Mouse (Mus musculus) CH12.LX (cell line): ENCODE results near the gene Fancc.

ENCODE experiments used
- EP300 ChIP-seq: IDR thresholded peaks from 2 replicates; pipeline ENCODE4 v1.6.1; 2011; ENCODE audit warnings: low read length, improper control_type of control experiment
- MAFK ChIP-seq: IDR thresholded peaks from 2 replicates; pipeline ENCODE4 v1.6.1; 2011; ENCODE audit warnings: low read length, improper control_type of control experiment; ENCODE audit not compliant: insufficient replicate concordance
- POLR2A ChIP-seq: IDR thresholded peaks from 2 replicates; pipeline ENCODE4 v1.6.1; 2011; ENCODE audit warnings: low read depth, mild to moderate bottlenecking, improper control_type of control experiment, low read length

- no peak for TF ChIP-seq MAFK
- TF ChIP-seq POLR2A: no peak
- TF ChIP-seq EP300: no peak; the same call in 1 of the 2 replicates
Observed at GRCm38 (mm10) chr13:63246332-63246940, 250.6 kb downstream of the Fancc start.
